Mouse (Mus musculus): ENCODE data around the gene Sik1.

DNA sequence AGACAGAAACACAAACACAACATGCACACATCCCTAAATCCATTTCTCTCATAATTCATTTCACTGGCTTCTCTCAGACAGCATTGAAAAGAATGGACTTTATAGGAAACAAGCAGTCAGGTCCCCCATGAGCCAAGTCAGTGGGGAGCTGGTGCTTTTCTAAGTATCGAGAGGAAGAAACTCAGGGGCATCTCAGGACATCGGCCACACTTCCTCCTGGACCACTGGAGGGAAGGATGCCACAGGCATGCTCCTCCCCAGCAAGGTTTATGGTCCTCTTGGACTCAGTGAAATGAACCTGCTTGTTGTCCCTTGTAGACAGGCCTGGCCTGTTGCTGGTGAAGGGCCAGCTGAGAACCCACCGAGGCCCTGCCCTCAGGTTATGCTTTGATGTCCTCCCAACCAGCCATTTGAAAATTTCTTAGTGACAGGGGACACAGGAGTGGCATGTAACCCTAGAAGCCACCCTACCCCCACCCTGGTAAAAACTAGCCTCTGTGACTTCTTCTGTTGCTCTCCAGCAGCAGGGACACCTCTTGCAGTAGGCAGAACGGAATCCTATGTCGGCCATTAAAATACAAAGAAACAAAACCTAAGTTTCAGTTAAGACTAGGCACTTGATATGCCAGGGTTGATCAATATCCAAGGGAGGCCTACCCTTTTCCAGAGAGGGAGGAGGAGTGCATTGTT lies 37.9 kb upstream of the Sik1 start:
- TF ChIP-seq CTCF (IDR thresholded peaks at IDR 0.05; ENCODE audit: borderline replicate concordance, extremely low read depth, insufficient read depth, insufficient read length) (no peak), POLR2A (IDR thresholded peaks at IDR 0.05; ENCODE audit: borderline replicate concordance, extremely low read depth, insufficient read depth, insufficient read length, poor library complexity, severe bottlenecking) (no peak)
